Mouse (Mus musculus): ENCODE results near the gene Wnt3a. TPM values are rescaled to one million over a fixed set of nuclear protein-coding genes. Genes with fewer than 3 reads are reported as not detected.

Wnt3a gene
- polyA plus RNA-seq, 1 experiment from 2014 or later: not detected

DNA sequence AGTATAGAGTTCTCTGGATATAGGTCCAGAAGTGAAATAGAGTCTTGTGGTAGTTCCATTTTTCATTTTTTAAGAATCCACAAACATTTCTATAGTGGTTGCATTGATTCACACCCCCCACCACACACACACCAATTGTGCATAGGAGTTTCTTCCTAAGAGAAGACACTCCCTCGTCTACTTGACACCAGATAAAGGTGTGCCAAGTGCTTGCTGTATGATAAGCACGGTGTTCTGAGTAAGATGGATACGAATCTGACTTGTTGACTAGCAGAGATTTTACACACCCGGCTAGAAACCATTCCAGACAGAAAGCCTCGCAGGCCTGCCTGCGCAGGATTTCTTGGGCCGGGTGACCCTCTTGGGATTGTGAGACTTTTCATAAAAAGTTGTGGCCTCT, 30.9 kb downstream of the Wnt3a start:
- ATAC-seq (replicated peaks; ENCODE audit: extremely low read depth, insufficient read depth, low FRiP score): no peak
- no peak overlapping the region for H3K27ac ChIP-seq (ENCODE audit: low read length)
- H3K9ac ChIP-seq (ENCODE audit: low read length): no peak overlapping the region
- H3K4me2 ChIP-seq (ENCODE audit: low read depth, low read length): no peak overlapping the region
- WGBS: 47% methylated on average over 7 of the region's 7 CpGs
- H3K27me3 ChIP-seq (ENCODE audit: control insufficient read depth, insufficient read depth, low read length): peaks cover 26% of the 10 kb centered on the region
- H3K9me3 ChIP-seq (replicated peaks; ENCODE audit: control insufficient read depth, low read length): no peaks in the 10 kb centered on the region
- H3K4me1 ChIP-seq (ENCODE audit: control insufficient read depth, insufficient read depth, low read length): no peaks in the 10 kb centered on the region
- H3K4me3 ChIP-seq (ENCODE audit: low read length): no peak overlapping the region
- H3K36me3 ChIP-seq (ENCODE audit: control insufficient read depth, insufficient read depth): no peaks in the 10 kb centered on the region

DNA sequence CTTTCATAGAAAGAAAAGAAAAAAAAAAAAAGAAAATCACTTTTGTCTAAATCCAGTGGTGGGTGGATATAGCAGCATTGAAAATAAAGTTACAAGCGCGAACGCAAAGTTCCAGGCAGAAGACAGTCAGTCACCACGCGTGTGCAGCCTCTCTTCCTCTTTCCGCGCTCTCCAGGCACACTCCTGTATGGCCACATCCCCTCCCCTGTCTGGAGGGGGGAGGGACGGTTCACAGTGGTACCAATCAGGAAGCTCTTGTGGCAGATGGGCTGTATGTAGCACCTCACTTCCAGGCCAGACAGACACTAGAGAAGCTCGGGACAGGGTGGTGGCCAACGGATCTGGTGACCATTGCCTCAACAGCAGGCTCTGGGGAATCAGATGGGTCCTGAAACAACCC, 42.5 kb downstream of the Wnt3a start:
- 52% methylated on average over 10 of the region's 10 CpGs for WGBS
- Histone ChIP-seq H3K4me3 (ENCODE audit: low read length) (no peak overlapping the region), H3K4me1 (ENCODE audit: control insufficient read depth, insufficient read depth, low read length) (no peaks in the 10 kb centered on the region), H3K4me2 (ENCODE audit: low read depth, low read length) (no peak overlapping the region), H3K27me3 (ENCODE audit: control insufficient read depth, insufficient read depth, low read length) (peaks cover 30% of the 10 kb centered on the region), H3K27ac (ENCODE audit: low read length) (no peak overlapping the region), H3K9ac (ENCODE audit: low read length) (no peak overlapping the region), H3K9me3 (replicated peaks; ENCODE audit: control insufficient read depth, low read length) (no peaks in the 10 kb centered on the region), H3K36me3 (ENCODE audit: control insufficient read depth, insufficient read depth) (no peaks in the 10 kb centered on the region)
- no peak for ATAC-seq (replicated peaks; ENCODE audit: extremely low read depth, insufficient read depth, low FRiP score)

DNA sequence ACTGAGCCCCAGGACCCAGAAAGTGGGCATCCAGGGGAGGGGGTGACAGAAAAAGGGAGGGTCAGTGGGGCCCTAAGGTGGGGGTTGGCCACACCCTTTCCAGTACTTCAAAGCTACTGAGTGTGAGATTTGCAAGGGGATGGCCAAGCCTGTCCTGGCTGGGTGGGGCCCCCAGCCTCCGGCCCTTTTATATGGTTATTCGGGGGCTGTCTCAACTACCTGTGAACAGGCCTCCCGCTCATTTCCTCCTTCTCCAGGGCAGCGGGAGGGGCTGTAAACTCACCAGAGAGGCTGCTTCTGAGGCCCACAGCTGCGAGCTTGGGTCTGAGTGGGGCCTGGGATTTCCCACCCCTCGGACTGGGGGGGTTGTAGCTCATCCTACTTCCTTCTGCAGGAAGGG, 46.7 kb downstream of the Wnt3a start:
- no peak overlapping the region for H3K27ac ChIP-seq (ENCODE audit: low read length)
- no peak overlapping the region for H3K9ac ChIP-seq (ENCODE audit: low read length)
- 23% methylated on average over 6 of the region's 6 CpGs for WGBS
- no peaks in the 10 kb centered on the region for H3K9me3 ChIP-seq (replicated peaks; ENCODE audit: control insufficient read depth, low read length)
- peaks cover 3% of the 10 kb centered on the region; the same call in 1 of the 2 replicates for H3K4me1 ChIP-seq (ENCODE audit: control insufficient read depth, insufficient read depth, low read length)
- ATAC-seq (replicated peaks; ENCODE audit: extremely low read depth, insufficient read depth, low FRiP score): no peak
- no peak overlapping the region for H3K4me3 ChIP-seq (ENCODE audit: low read length)
- peaks cover 28% of the 10 kb centered on the region for H3K27me3 ChIP-seq (ENCODE audit: control insufficient read depth, insufficient read depth, low read length)
- no peak overlapping the region for H3K4me2 ChIP-seq (ENCODE audit: low read depth, low read length)
- H3K36me3 ChIP-seq (ENCODE audit: control insufficient read depth, insufficient read depth): no peaks in the 10 kb centered on the region

DNA sequence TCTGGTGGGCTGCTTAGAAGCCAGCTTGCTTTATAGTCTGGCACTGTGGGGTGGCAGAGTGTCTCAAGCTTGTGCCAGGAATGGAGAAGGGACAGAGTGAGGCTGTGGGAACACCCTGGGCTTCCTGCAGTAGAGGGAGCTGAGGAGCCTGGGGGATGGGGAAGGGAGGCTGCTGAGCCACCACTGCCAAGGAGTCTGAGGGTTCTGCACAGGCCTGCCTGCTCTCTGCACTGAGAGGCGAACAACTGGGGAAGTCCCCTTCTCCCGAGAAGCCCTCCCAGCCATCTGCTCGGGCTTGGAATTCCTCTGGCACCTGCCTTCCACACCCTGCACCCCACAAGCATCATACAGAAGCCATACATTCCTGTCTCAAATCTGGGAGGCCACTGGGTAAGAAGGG, 48.7 kb downstream of the Wnt3a start:
- H3K36me3 ChIP-seq (ENCODE audit: control insufficient read depth, insufficient read depth): no peaks in the 10 kb centered on the region
- H3K9me3 ChIP-seq (replicated peaks; ENCODE audit: control insufficient read depth, low read length): no peaks in the 10 kb centered on the region
- no peak overlapping the region for H3K9ac ChIP-seq (ENCODE audit: low read length)
- H3K4me2 ChIP-seq (ENCODE audit: low read depth, low read length): no peak overlapping the region
- peaks cover 22% of the 10 kb centered on the region for H3K27me3 ChIP-seq (ENCODE audit: control insufficient read depth, insufficient read depth, low read length)
- H3K4me3 ChIP-seq (ENCODE audit: low read length): no peak overlapping the region
- H3K4me1 ChIP-seq (ENCODE audit: control insufficient read depth, insufficient read depth, low read length): peaks cover 8% of the 10 kb centered on the region; the same call in 1 of the 2 replicates
- 25% methylated on average over 3 of the region's 3 CpGs for WGBS
- no peak overlapping the region for H3K27ac ChIP-seq (ENCODE audit: low read length)
- ATAC-seq (replicated peaks; ENCODE audit: extremely low read depth, insufficient read depth, low FRiP score): no peak

DNA sequence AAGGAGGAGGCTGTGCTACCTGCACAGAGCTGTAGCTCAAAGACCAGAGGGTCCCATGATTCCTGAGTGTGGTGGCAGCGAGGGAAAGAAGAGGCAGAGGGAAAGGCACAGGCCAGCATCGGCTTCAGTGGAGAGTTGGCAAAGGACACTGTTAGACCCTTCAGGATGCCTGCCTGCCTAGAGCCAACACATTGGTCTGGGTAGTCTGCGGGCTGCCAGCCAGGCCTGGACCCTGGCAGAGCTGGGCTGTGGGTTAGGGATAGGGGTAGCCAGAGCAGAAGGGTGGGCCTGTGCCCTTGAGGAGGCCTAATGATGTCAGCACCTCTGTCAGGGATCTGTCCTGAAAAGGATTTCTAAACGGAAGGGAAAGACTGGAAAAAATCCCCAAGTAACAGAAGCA, 50.8 kb downstream of the Wnt3a start:
- Histone ChIP-seq H3K27ac (ENCODE audit: low read length) (no peak overlapping the region), H3K36me3 (ENCODE audit: control insufficient read depth, insufficient read depth) (no peaks in the 10 kb centered on the region), H3K9me3 (replicated peaks; ENCODE audit: control insufficient read depth, low read length) (no peaks in the 10 kb centered on the region), H3K9ac (ENCODE audit: low read length) (no peak overlapping the region), H3K4me2 (ENCODE audit: low read depth, low read length) (no peak overlapping the region), H3K4me1 (ENCODE audit: control insufficient read depth, insufficient read depth, low read length) (peaks cover 8% of the 10 kb centered on the region; the same call in 1 of the 2 replicates), H3K4me3 (ENCODE audit: low read length) (no peak overlapping the region), H3K27me3 (ENCODE audit: control insufficient read depth, insufficient read depth, low read length) (peaks cover 21% of the 10 kb centered on the region)
- no peak for ATAC-seq (replicated peaks; ENCODE audit: extremely low read depth, insufficient read depth, low FRiP score)
- WGBS: 65% methylated on average over 4 of the region's 4 CpGs

DNA sequence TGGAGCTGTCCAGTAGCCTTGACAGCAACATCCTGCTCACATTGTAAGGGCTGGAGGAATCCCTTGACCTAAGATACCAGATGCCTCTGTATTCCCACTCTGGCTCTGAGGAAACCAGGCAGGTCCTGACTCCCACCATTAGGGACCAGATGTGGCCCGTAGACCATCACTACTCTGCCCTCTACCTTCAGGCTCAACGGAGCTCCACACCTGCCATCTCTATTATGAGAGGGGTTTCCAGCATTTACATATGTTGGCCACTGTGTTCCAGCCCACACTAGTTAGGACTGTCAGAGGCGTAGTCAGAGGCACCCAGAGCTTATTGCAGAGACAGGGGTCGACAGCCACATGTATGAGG, 51.1 kb downstream of the Wnt3a start:
- H3K4me1 ChIP-seq (ENCODE audit: control insufficient read depth, insufficient read depth, low read length): peaks cover 8% of the 10 kb centered on the region; the same call in 1 of the 2 replicates
- H3K27me3 ChIP-seq (ENCODE audit: control insufficient read depth, insufficient read depth, low read length): peaks cover 20% of the 10 kb centered on the region
- no peak overlapping the region for H3K4me3 ChIP-seq (ENCODE audit: low read length)
- H3K4me2 ChIP-seq (ENCODE audit: low read depth, low read length): no peak overlapping the region
- H3K27ac ChIP-seq (ENCODE audit: low read length): no peak overlapping the region
- H3K9me3 ChIP-seq (replicated peaks; ENCODE audit: control insufficient read depth, low read length): no peaks in the 10 kb centered on the region
- no peak overlapping the region for H3K9ac ChIP-seq (ENCODE audit: low read length)
- H3K36me3 ChIP-seq (ENCODE audit: control insufficient read depth, insufficient read depth): no peaks in the 10 kb centered on the region
- WGBS: 56% methylated on average over 4 of the region's 4 CpGs
- no peak for ATAC-seq (replicated peaks; ENCODE audit: extremely low read depth, insufficient read depth, low FRiP score)

DNA sequence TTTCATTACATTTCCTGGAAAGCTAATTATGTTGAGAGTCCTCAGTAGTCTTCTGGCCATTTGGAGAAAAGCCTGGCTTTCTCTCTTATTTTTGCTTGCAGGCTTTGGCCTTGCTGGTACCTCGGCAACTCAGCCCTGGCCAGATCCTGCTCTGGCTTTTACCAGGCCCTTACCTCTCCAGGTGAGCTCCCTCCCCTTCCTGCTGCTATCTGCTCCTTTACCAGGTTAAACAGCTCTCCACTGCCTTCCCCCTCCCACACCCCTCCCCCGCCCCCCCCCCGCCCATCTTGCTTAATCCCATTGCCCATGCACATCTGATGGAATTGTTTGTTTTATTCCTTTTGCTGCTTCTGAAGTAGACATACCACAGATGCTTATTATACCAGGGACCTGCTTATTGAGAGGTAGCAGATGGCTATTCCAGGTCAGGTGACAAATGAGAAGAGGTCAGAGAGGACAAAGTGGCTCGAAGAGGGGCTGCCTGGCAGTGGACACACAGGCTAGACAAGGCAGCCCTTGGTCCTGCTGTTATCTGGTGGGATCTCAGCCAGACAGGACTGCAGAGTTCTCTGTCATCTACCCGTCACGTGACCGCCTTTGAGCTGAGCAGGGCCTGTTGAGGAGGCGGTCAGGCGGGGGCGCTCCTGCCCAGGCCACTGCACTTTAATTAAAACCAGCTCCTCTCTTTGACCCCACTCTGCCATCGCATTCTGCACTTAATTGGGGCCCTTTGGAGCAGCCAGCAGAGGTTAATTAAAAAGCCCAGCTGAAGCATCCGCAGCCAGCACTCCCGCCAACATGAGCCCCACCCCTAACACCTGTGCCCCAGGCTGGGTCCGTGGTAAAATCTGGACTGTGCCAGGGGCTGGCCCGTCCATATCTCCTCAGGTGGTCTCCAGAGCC, 51.8 kb downstream of the Wnt3a start:
- peaks cover 16% of the 10 kb centered on the region for H3K27me3 ChIP-seq (ENCODE audit: control insufficient read depth, insufficient read depth, low read length)
- H3K4me2 ChIP-seq (ENCODE audit: low read depth, low read length): peak overlapping the region; percentile 16; the same call in 1 of the 2 replicates
- peak; percentile 86 for ATAC-seq (replicated peaks; ENCODE audit: extremely low read depth, insufficient read depth, low FRiP score)
- H3K4me3 ChIP-seq (ENCODE audit: low read length): no peak overlapping the region
- WGBS: 5% methylated on average over 15 of the region's 15 CpGs
- H3K36me3 ChIP-seq (ENCODE audit: control insufficient read depth, insufficient read depth): no peaks in the 10 kb centered on the region
- no peaks in the 10 kb centered on the region for H3K9me3 ChIP-seq (replicated peaks; ENCODE audit: control insufficient read depth, low read length)
- no peak overlapping the region for H3K27ac ChIP-seq (ENCODE audit: low read length)
- peaks cover 8% of the 10 kb centered on the region; the same call in 1 of the 2 replicates for H3K4me1 ChIP-seq (ENCODE audit: control insufficient read depth, insufficient read depth, low read length)
- no peak overlapping the region for H3K9ac ChIP-seq (ENCODE audit: low read length)

DNA sequence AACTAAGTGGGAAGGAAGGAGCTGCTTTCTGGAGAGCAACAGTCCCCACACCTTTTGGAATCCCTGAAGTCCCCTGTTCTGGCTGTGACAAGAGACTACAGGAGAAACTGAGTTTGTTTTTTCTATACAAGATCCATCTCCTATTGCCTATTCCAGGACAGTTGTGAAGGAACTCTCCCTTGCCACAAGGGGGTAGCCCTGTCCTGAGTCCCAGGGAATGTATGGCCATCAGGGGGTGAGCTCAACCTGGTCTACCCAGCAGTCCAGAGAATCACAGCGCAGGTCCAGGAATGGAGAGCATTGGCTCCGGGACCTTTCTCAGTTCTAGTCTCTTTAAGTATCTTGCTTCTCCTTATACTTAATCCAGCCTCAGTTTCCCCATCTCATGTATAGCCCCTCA, 57.8 kb downstream of the Wnt3a start:
- ATAC-seq (replicated peaks; ENCODE audit: extremely low read depth, insufficient read depth, low FRiP score): no peak
- no peaks in the 10 kb centered on the region for H3K27me3 ChIP-seq (ENCODE audit: control insufficient read depth, insufficient read depth, low read length)
- no peak overlapping the region for H3K4me2 ChIP-seq (ENCODE audit: low read depth, low read length)
- no peaks in the 10 kb centered on the region for H3K9me3 ChIP-seq (replicated peaks; ENCODE audit: control insufficient read depth, low read length)
- peaks cover 7% of the 10 kb centered on the region; the same call in 1 of the 2 replicates for H3K4me1 ChIP-seq (ENCODE audit: control insufficient read depth, insufficient read depth, low read length)
- no peak overlapping the region for H3K4me3 ChIP-seq (ENCODE audit: low read length)
- WGBS: 63% methylated on average over 2 of the region's 2 CpGs
- H3K27ac ChIP-seq (ENCODE audit: low read length): no peak overlapping the region
- no peak overlapping the region for H3K9ac ChIP-seq (ENCODE audit: low read length)
- H3K36me3 ChIP-seq (ENCODE audit: control insufficient read depth, insufficient read depth): no peaks in the 10 kb centered on the region

DNA sequence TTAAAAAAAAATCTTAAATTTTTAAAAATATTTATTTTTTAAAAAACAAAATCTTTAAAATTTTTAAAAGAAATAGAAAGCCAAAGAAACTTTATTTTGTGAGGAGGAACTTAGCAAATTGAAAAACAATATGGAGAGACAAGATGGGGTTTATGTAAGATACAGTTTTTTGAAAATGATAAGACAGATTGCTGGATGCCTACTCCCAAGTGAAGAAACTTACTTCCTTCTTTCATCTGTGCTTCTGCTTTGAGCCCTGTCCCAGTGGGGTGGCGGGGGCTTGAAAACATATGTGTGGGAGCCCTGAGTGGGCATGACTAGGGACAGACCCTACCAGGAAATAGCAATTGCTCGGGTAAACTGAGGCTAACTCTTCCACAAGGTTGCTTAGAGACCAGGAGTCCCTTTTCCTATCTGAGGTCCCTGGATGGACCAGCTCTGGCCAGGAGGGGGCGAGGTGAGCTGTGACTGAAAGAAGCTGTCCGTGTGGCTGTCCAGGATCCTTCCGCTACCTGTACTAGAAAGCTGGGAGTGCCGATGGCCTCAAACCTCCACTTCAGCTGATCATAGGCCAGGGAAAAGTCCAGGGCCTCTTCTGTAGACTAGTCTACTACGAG, 60.3 kb downstream of the Wnt3a start:
- Histone ChIP-seq H3K9ac (ENCODE audit: low read length) (no peak overlapping the region), H3K9me3 (replicated peaks; ENCODE audit: control insufficient read depth, low read length) (no peaks in the 10 kb centered on the region), H3K4me3 (ENCODE audit: low read length) (no peak overlapping the region), H3K36me3 (ENCODE audit: control insufficient read depth, insufficient read depth) (no peaks in the 10 kb centered on the region), H3K27ac (ENCODE audit: low read length) (no peak overlapping the region), H3K27me3 (ENCODE audit: control insufficient read depth, insufficient read depth, low read length) (no peaks in the 10 kb centered on the region), H3K4me1 (ENCODE audit: control insufficient read depth, insufficient read depth, low read length) (peaks cover 23% of the 10 kb centered on the region), H3K4me2 (ENCODE audit: low read depth, low read length) (no peak overlapping the region)
- 13% methylated on average over 7 of the region's 7 CpGs for WGBS
- no peak for ATAC-seq (replicated peaks; ENCODE audit: extremely low read depth, insufficient read depth, low FRiP score)

Data from heart, embryonic 16.5 days (tissue).